Mouse (Mus musculus) MEL (cell line): ENCODE data around the gene Il34. TPM values are rescaled to one million over a fixed set of nuclear protein-coding genes. Genes with fewer than 3 reads are reported as not detected.

Experiments
- DNase-seq: peaks from one replicate; pipeline ENCODE4 v3.0.0; 2011; ENCODE audit warnings: low read depth, low spot score
- H3K27ac ChIP-seq: 2 replicates; pipeline ENCODE4 v1.5.1; 2012; ENCODE audit warnings: low read depth, mild to moderate bottlenecking, control low read depth, low read length, moderate library complexity; ENCODE audit not compliant: control insufficient read depth
- H3K27me3 ChIP-seq, 2 experiments: fragments of 150-350 bp in 1 of 2; sonication (generic) in 1 of 2; 2 replicates each; pipeline ENCODE4 v1.6.1; 2012; ENCODE audit warnings: low read length in 2 of 2, mild to moderate bottlenecking in 2 of 2, improper control_type of control experiment in 1 of 2, moderate library complexity in 1 of 2; ENCODE audit not compliant: insufficient read depth in 2 of 2, control insufficient read depth in 1 of 2
- H3K36me3 ChIP-seq, 2 experiments: 2 replicates each; pipeline ENCODE4 v1.6.1; 2012 to 2014; ENCODE audit warnings: low read length in 2 of 2, improper control_type of control experiment in 1 of 2, inconsistent platforms in 1 of 2, mild to moderate bottlenecking in 1 of 2; ENCODE audit not compliant: insufficient read depth in 2 of 2, control insufficient read depth in 1 of 2
- H3K4me1 ChIP-seq, 2 experiments: fragments of 150-350 bp in 1 of 2; sonication (generic) in 1 of 2; 2 replicates each; pipeline ENCODE4 v1.6.1; 2012; ENCODE audit warnings: low read length in 2 of 2, improper control_type of control experiment in 1 of 2, mild to moderate bottlenecking in 1 of 2; ENCODE audit not compliant: insufficient read depth in 2 of 2, control insufficient read depth in 1 of 2
- H3K4me3 ChIP-seq, 2 experiments: fragments of 150-350 bp in 1 of 2; sonication (generic) in 1 of 2; 2 replicates each; pipeline ENCODE4 v1.5.1; 2012; ENCODE audit warnings: low read depth in 2 of 2, low read length in 2 of 2, mild to moderate bottlenecking in 2 of 2, moderate library complexity in 2 of 2, control low read depth in 1 of 2, improper control_type of control experiment in 1 of 2; ENCODE audit not compliant: control insufficient read depth in 1 of 2, insufficient read depth in 1 of 2
- H3K79me2 ChIP-seq: 2 replicates; pipeline ENCODE4 v1.6.1; 2012; ENCODE audit warnings: mild to moderate bottlenecking, low read length, moderate library complexity; ENCODE audit not compliant: control insufficient read depth, poor library complexity, insufficient read depth
- H3K9ac ChIP-seq: 2 replicates; pipeline ENCODE4 v1.6.1; 2012; ENCODE audit warnings: low read depth, mild to moderate bottlenecking, control low read depth, low read length, moderate library complexity; ENCODE audit not compliant: control insufficient read depth, poor library complexity, severe bottlenecking
- H3K9me3 ChIP-seq: fragments of 150-350 bp; sonication (generic); replicated peaks from 2 replicates; pipeline ENCODE4 v1.6.1; 2012; ENCODE audit warnings: mild to moderate bottlenecking, low read length, improper control_type of control experiment, moderate library complexity; ENCODE audit not compliant: insufficient read depth
- CTCF ChIP-seq, 3 experiments: IDR thresholded peaks in 2 of 3; conservative IDR thresholded peaks in 1 of 3; 2 replicates each; pipeline ENCODE4 v1.5.1; 2011 to 2012; ENCODE audit warnings: low read length in 3 of 3, low read depth in 2 of 3, mild to moderate bottlenecking in 2 of 3, improper control_type of control experiment in 1 of 3, inconsistent platforms in 1 of 3, mixed read lengths in 1 of 3, moderate library complexity in 1 of 3; ENCODE audit not compliant: control insufficient read depth in 1 of 3, insufficient read depth in 1 of 3, poor library complexity in 1 of 3, severe bottlenecking in 1 of 3
- ETS1 ChIP-seq: IDR thresholded peaks from 2 replicates; pipeline ENCODE4 v1.6.1; 2012; ENCODE audit warnings: low read depth, mild to moderate bottlenecking, inconsistent platforms, low read length, improper control_type of control experiment, moderate library complexity
- JUND ChIP-seq: IDR thresholded peaks from 2 replicates; pipeline ENCODE4 v1.6.1; 2011; ENCODE audit warnings: low read depth, mild to moderate bottlenecking, improper control_type of control experiment, low read length
- MAX ChIP-seq: IDR thresholded peaks from 2 replicates; pipeline ENCODE4 v1.6.1; 2011; ENCODE audit warnings: low read length, improper control_type of control experiment
- MAZ ChIP-seq: IDR thresholded peaks from 2 replicates; pipeline ENCODE4 v1.6.1; 2012; ENCODE audit warnings: low read depth, mild to moderate bottlenecking, inconsistent platforms, low read length, improper control_type of control experiment
- MEF2A ChIP-seq: IDR thresholded peaks from 2 replicates; pipeline ENCODE4 v1.6.1; 2014; ENCODE audit warnings: low read depth, mild to moderate bottlenecking, inconsistent platforms, low read length, improper control_type of control experiment; ENCODE audit not compliant: poor library complexity, insufficient replicate concordance, severe bottlenecking; ENCODE audit errors: extremely low read depth
- MXI1 ChIP-seq: IDR thresholded peaks from 2 replicates; pipeline ENCODE4 v1.6.1; 2011; ENCODE audit warnings: mild to moderate bottlenecking, low read depth, low read length, improper control_type of control experiment
- NRF1 ChIP-seq: IDR thresholded peaks from 2 replicates; pipeline ENCODE4 v1.6.1; 2014; ENCODE audit warnings: low read depth, mild to moderate bottlenecking, inconsistent platforms, low read length, improper control_type of control experiment, moderate library complexity; ENCODE audit not compliant: poor library complexity, insufficient read depth, severe bottlenecking
- POLR2A ChIP-seq, 2 experiments: IDR thresholded peaks; 2 replicates each; pipeline ENCODE4 v1.6.1; 2011 to 2012; ENCODE audit warnings: low read length in 2 of 2, mild to moderate bottlenecking in 2 of 2, control low read depth in 1 of 2, improper control_type of control experiment in 1 of 2, low read depth in 1 of 2, moderate library complexity in 1 of 2; ENCODE audit not compliant: control insufficient read depth in 1 of 2, insufficient read depth in 1 of 2, poor library complexity in 1 of 2
- SIN3A ChIP-seq: IDR thresholded peaks from 2 replicates; pipeline ENCODE4 v1.6.1; 2012; ENCODE audit warnings: low read length, improper control_type of control experiment, inconsistent platforms
- TCF12 ChIP-seq: IDR thresholded peaks from 2 replicates; pipeline ENCODE4 v1.6.1; 2014; ENCODE audit warnings: low read depth, mild to moderate bottlenecking, inconsistent platforms, low read length, improper control_type of control experiment, moderate library complexity
- USF1 ChIP-seq: IDR thresholded peaks from 2 replicates; pipeline ENCODE4 v1.6.1; 2014; ENCODE audit warnings: low read depth, mild to moderate bottlenecking, inconsistent platforms, low read length, improper control_type of control experiment, moderate library complexity
- USF2 ChIP-seq, 2 experiments: IDR thresholded peaks; 2 replicates each; pipeline ENCODE4 v1.6.1; 2011 to 2012; ENCODE audit warnings: improper control_type of control experiment in 2 of 2, low read length in 2 of 2, borderline replicate concordance in 1 of 2, inconsistent platforms in 1 of 2, low read depth in 1 of 2, mild to moderate bottlenecking in 1 of 2; ENCODE audit not compliant: insufficient read depth in 1 of 2
- polyA plus RNA-seq, 2 experiments: library from polyadenylated mRNA; stranded (reverse) in 1 of 2; unstranded in 1 of 2; fragments of >175 nt in 1 of 2; fragments of >200 nt in 1 of 2; gene quantifications; 2 replicates each; pipeline versions ENCODE4 v1.2.1 to v1.2.4; 2012; ENCODE audit warnings: low replicate concordance in 2 of 2, low read depth in 1 of 2; ENCODE audit not compliant: insufficient read length in 2 of 2, insufficient read depth in 1 of 2, missing spikeins in 1 of 2
- total RNA-seq: library from RNA; depleted of rRNA; stranded (reverse); fragments of 300-350 nt; gene quantifications from 2 replicates; pipeline ENCODE4 v1.2.3, GENCODE M21; 2012

The Il34 gene
- total and polyA plus RNA-seq, 3 experiments, result 0.12 to 0.18 TPM; not detected in 1

GRCm38 (mm10) chr8:110722414-110723011 lies 83.2 kb downstream of the Il34 start:
- Histone ChIP-seq H3K36me3 (no peaks in the 10 kb centered on the region), H3K4me3 (peak overlapping the region in 1 of 2 experiments; percentile 70; a peak in 1 of 4 replicates), H3K27me3 (no peaks in the 10 kb centered on the region), H3K9me3 (no peaks in the 10 kb centered on the region), H3K4me1 (peaks cover 0 to 5% of the 10 kb centered on the region in 2 experiments; a peak in 1 of 4 replicates), H3K9ac (no peak overlapping the region; the same call in 1 of the 2 replicates), H3K27ac (no peak overlapping the region), H3K79me2 (peaks cover 2% of the 10 kb centered on the region; the same call in 1 of the 2 replicates)
- no peak for DNase-seq
- TF ChIP-seq ETS1 (no peak), MAZ (no peak), MAX (no peak), CTCF (IDR thresholded peaks at IDR 0.05 in 2 of 3, conservative IDR thresholded peaks at IDR 0.05 in 1 of 3; ENCODE audit: control insufficient read depth in 1 of 3, insufficient read depth in 1 of 3, low read depth in 2 of 3, low read length in 3 of 3, poor library complexity in 1 of 3, severe bottlenecking in 1 of 3) (no peak), MXI1 (no peak)

DNA sequence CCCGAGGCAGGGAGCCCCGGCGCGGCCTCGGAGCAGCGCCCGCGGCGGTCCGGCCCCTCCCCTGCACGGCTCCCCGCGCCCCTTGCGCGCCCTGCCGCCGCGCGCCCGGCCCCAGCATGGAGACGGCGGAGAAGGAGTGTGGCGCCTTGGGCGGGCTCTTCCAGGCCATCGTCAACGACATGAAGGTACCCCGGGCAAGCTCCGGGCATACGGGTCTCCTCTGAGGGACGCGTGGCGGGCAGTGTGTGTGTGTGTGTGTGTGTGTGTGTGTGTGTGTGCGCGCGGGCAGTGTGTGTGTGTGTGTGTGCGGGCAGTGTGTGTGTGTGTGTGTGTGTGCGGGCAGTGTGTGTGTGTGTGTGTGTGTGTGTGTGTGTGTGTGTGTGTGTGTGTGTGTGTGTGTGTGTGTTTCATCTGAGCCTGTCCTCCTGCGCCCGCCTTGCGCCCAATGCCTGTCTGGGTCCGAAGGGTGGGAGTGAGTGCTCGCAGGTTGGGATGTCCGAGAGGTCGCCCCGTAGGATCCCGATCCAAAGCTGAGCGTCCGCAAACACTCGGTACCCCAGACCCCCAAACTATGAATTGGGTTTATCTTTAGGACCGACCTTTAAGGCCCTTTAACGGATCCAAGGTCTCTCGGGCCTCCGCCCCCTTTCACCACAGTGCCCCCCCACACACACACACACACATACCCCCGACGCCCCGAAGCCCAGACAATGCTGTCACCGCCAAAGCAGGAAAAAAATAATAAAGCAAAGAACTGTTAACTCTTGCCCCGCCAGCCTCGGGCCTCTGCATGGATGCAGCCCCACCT lies 83.9 kb downstream of the Il34 start:
- Histone ChIP-seq H3K9me3 (no peaks in the 10 kb centered on the region), H3K27me3 (no peaks in the 10 kb centered on the region), H3K27ac (no peak overlapping the region), H3K79me2 (peaks cover 2% of the 10 kb centered on the region; the same call in 1 of the 2 replicates), H3K36me3 (no peaks in the 10 kb centered on the region), H3K9ac (peak overlapping the region; percentile 79), H3K4me1 (peaks cover 0 to 5% of the 10 kb centered on the region in 2 experiments; a peak in 1 of 4 replicates), H3K4me3 (peak overlapping the region; percentile 70 to 95)
- no peak for TF ChIP-seq MEF2A
- peak; percentile 21; the same call in 1 of the 2 replicates for TF ChIP-seq SIN3A
- peak in 1 of 2 experiments; percentile 31; a peak in 1 of 4 replicates for TF ChIP-seq POLR2A (IDR thresholded peaks at IDR 0.05; ENCODE audit: control insufficient read depth in 1 of 2, insufficient read depth in 1 of 2, low read depth in 1 of 2, low read length in 2 of 2, poor library complexity in 1 of 2)
- TF ChIP-seq MXI1, result 0 out of 2 replicates have a peak, but pooled peaks have one; percentile 25
- DNase-seq, result peak; percentile 41

DNA sequence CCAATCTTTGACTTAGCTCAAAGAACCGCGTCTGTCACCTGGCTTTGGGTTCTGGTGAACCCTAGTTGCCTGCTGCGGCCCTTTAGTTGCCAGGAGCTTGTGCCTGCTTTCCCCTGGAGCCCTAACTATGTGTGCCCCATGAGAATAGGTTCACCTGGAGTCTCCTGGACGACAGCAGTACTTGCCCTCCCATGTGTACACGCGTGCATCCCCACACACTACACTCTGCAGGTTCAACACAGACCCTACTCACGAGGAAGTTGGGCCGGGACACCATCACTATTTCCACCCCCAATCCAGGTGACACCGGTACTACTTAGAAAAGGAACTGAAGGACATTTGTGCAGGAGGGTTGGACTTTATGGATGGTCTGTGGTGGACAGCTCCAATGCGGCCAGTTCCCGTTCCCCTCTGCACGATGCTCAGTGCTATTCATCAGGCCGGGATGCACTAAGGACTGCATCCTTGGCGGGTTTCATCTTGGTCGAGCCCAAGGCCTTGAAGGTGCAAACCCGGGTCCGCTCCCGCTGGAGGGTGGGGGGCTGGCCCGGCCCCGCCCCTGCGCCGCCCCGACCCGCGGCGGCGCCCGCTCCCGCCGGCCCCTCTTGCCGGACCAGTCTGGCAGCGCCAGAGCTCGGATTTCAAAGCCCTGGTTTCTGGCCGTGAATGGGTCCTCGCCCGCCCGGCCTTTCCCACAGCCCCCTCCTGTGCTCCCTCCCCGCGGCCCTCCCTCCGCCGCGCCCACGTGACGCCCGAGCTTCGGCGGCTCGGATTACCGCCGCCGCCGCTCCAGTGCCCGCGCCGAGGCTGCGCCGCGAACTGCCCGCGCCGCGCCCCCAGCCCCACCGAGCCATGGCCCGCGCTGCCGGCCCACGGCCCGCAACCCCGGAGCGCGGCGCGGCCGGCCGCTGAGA lies 84.8 kb downstream of the Il34 start, which contains the start of gene Mtss1l:
Gene Mtss1l, plus strand, starts transcription at position 792 of the 914 bp plus-strand sequence.
- DNase-seq, result peak; percentile 40
- Histone ChIP-seq H3K4me3 (peak within 1 kb of the TSS; percentile 70 to 95), H3K9me3 (no peaks in the 10 kb centered on the region), H3K79me2 (peaks cover 2% of the 10 kb centered on the region; the same call in 1 of the 2 replicates), H3K4me1 (peaks cover 0 to 5% of the 10 kb centered on the region in 2 experiments; a peak in 1 of 4 replicates), H3K36me3 (no peaks in the 10 kb centered on the region), H3K9ac (peak within 1 kb of the TSS; percentile 79), H3K27me3 (no peaks in the 10 kb centered on the region), H3K27ac (no peak within 1 kb of the TSS)
- TF ChIP-seq JUND (no peak), NRF1 (no peak), TCF12 (no peak), USF1 (peak; percentile 88), USF2 (IDR thresholded peaks at IDR 0.05; ENCODE audit: borderline replicate concordance in 1 of 2, insufficient read depth in 1 of 2, low read depth in 1 of 2, low read length in 2 of 2) (peak in 1 of 2 experiments; percentile 40; a peak in 1 of 4 replicates)
